Mouse (Mus musculus) large intestine, adult 2 months (tissue): ENCODE results near the gene Folh1. TPM values are rescaled to one million over a fixed set of nuclear protein-coding genes. Genes with fewer than 3 reads are reported as not detected.
"Not testable (repeated sequence)": the region's sequence is repeated elsewhere in the genome, so short reads cannot be mapped to it uniquely, and the experiment has no call there.

Experiments used
- DNase-seq: peaks from one replicate; pipeline ENCODE4 v3.0.0-alpha.2; 2012; ENCODE audit warnings: low read depth, low spot score
- WGBS: fragments of 180-500 bp; shearing (Covaris S2); methylation state at CpG from one replicate; pipeline ENCODE4 v1.1.7; 2018; 5-methylcytosine and 5-hydroxymethylcytosine counted together
- polyA plus RNA-seq: library from polyadenylated mRNA; depleted of rRNA; stranded (reverse); fragments of >200 nt; gene quantifications from 2 replicates; pipeline ENCODE4 v1.2.3, GENCODE M21; 2012; rRNA removed

Folh1 gene
- polyA plus RNA-seq, result 0.05 and 0.10 TPM in 2 replicates

- 9% methylated on average over 11 of the region's 11 CpGs for WGBS
- DNase-seq, result no peak
These were observed at the start of gene Folh1 for GRCm38 (mm10) chr7:86775617-86776325. TSS of gene Folh1 (minus strand) at chr7:86775943.

GRCm38 (mm10) chr7:86816466-86816865, 40.7 kb upstream of the Folh1 start:
- 65% methylated on average over 1 of the region's 1 CpGs for WGBS
- DNase-seq, result no peak

- not testable (repeated sequence) for DNase-seq
- WGBS, result 81% methylated on average over 6 of the region's 6 CpGs
These were observed 40.0 kb upstream of the Folh1 start for GRCm38 (mm10) chr7:86815716-86816115.

- DNase-seq, result not testable (repeated sequence)
- WGBS, result 87% methylated on average over 5 of the region's 5 CpGs
These were observed 39.5 kb upstream of the Folh1 start for GRCm38 (mm10) chr7:86815241-86815640.

- no peak for DNase-seq
These were observed 19.0 kb upstream of the Folh1 start, which contains the start of gene Vmn2r77 for GRCm38 (mm10) chr7:86794727-86795126. TSS of gene Vmn2r77 (plus strand) at chr7:86795027.

GRCm38 (mm10) chr7:86771621-86772020, 4.1 kb downstream of the Folh1 start:
- DNase-seq, result no peak
- WGBS, result 85% methylated on average over 3 of the region's 3 CpGs

GRCm38 (mm10) chr7:86764628-86765027, 11.1 kb downstream of the Folh1 start:
- DNase-seq, result no peak

- DNase-seq, result no peak
These were observed 15.0 kb downstream of the Folh1 start for GRCm38 (mm10) chr7:86760751-86761150.

GRCm38 (mm10) chr7:86725013-86725412, 50.7 kb downstream of the Folh1 start:
- no peak for DNase-seq

More at GRCm38 (mm10) chr7:86760751-86761150, 15.0 kb downstream of the Folh1 start:
- 61% methylated on average over 1 of the region's 1 CpGs for WGBS

- DNase-seq, result no peak
These were observed 87.7 kb downstream of the Folh1 start, which contains the start of gene Olfr292 for GRCm38 (mm10) chr7:86688030-86688429. TSS of gene Olfr292 (plus strand) at chr7:86688330.

Other genes with a start within 250 kb of the Folh1 start
- gene Olfr295, start 192.1 kb downstream of the Folh1 start, polyA plus RNA-seq, result not detected in 2 replicates
- not detected in 2 replicates for gene Olfr294, start 159.3 kb downstream of the Folh1 start, polyA plus RNA-seq
- not detected in 2 replicates for gene Olfr293, start 126.9 kb downstream of the Folh1 start, polyA plus RNA-seq
- gene Olfr292, start 87.6 kb downstream of the Folh1 start, polyA plus RNA-seq, result not detected in 2 replicates
- not detected in 2 replicates for gene Vmn2r77, start 19.1 kb upstream of the Folh1 start, polyA plus RNA-seq
- not detected in 2 replicates for gene Vmn2r78, start 139.2 kb upstream of the Folh1 start, polyA plus RNA-seq
- gene Vmn2r79, start 220.2 kb upstream of the Folh1 start, polyA plus RNA-seq, result not detected in 2 replicates